Mouse (Mus musculus): ENCODE data around the gene Kcnn3. TPM values are rescaled to one million over a fixed set of nuclear protein-coding genes. Genes with fewer than 3 reads are reported as not detected.

Gene Kcnn3
- polyA plus RNA-seq, 1 experiment, result 2.4 TPM

- no peak for TF ChIP-seq CTCF (IDR thresholded peaks at IDR 0.05; ENCODE audit: borderline replicate concordance, control insufficient read depth, extremely low read depth, insufficient read depth, low read length, poor library complexity)
- no peak for TF ChIP-seq POLR2A (IDR thresholded peaks at IDR 0.05; ENCODE audit: control insufficient read depth, extremely low read depth, insufficient read depth, low read length, poor library complexity)
- Histone ChIP-seq H3K27me3 (ENCODE audit: control insufficient read depth, insufficient read depth, low read length) (no peaks in the 10 kb centered on the region; the same call in 1 of the 2 replicates), H3K27ac (ENCODE audit: control insufficient read depth, insufficient read depth, low read length) (no peak overlapping the region), H3K36me3 (ENCODE audit: control insufficient read depth, insufficient read depth, low read length) (no peaks in the 10 kb centered on the region), H3K4me3 (ENCODE audit: control insufficient read depth, insufficient read depth, low read length) (no peak overlapping the region), H3K4me1 (replicated peaks; ENCODE audit: control insufficient read depth, insufficient read depth, low read length) (no peaks in the 10 kb centered on the region)
- WGBS, result 95% methylated on average over 5 of the region's 5 CpGs
- DNase-seq, result no peak
Observed at GRCm38 (mm10) chr3:89494630-89495029, 25.3 kb upstream of the Kcnn3 start.

DNA sequence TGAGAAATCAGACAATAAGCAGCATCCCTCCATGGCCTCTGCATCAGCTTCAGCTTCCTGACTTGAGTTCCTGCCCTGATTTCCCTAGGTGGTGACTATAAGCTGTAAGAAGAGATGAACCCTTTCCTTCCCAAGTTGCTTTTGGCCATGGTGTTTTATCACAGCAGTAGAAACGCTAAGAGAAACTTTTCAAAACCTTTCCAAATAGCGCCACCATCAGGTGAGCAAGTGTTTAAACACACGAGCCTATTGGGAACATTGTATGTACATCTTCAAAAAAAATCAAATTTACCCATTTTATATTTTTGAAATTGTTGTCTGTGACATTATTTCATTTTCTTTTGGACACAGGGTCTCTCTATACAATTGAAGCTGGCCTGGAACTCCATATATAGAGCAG, 23.6 kb upstream of the Kcnn3 start:
- Histone ChIP-seq H3K27me3 (ENCODE audit: control insufficient read depth, insufficient read depth, low read length) (no peaks in the 10 kb centered on the region), H3K4me1 (replicated peaks; ENCODE audit: control insufficient read depth, insufficient read depth, low read length) (no peaks in the 10 kb centered on the region), H3K27ac (ENCODE audit: control insufficient read depth, insufficient read depth, low read length) (no peak overlapping the region), H3K36me3 (ENCODE audit: control insufficient read depth, insufficient read depth, low read length) (no peaks in the 10 kb centered on the region), H3K4me3 (ENCODE audit: control insufficient read depth, insufficient read depth, low read length) (no peak overlapping the region)
- 82% methylated on average over 3 of the region's 3 CpGs for WGBS
- TF ChIP-seq CTCF (IDR thresholded peaks at IDR 0.05; ENCODE audit: borderline replicate concordance, control insufficient read depth, extremely low read depth, insufficient read depth, low read length, poor library complexity) (no peak), POLR2A (IDR thresholded peaks at IDR 0.05; ENCODE audit: control insufficient read depth, extremely low read depth, insufficient read depth, low read length, poor library complexity) (no peak)
- no peak for DNase-seq

- no peaks in the 10 kb centered on the region for H3K27me3 ChIP-seq (ENCODE audit: control insufficient read depth, insufficient read depth, low read length)
- 51% methylated on average over 7 of the region's 7 CpGs for WGBS
- no peak overlapping the region for H3K27ac ChIP-seq (ENCODE audit: control insufficient read depth, insufficient read depth, low read length)
- no peaks in the 10 kb centered on the region for H3K4me1 ChIP-seq (replicated peaks; ENCODE audit: control insufficient read depth, insufficient read depth, low read length)
- no peak for DNase-seq
- no peak for TF ChIP-seq POLR2A (IDR thresholded peaks at IDR 0.05; ENCODE audit: control insufficient read depth, extremely low read depth, insufficient read depth, low read length, poor library complexity)
- TF ChIP-seq CTCF (IDR thresholded peaks at IDR 0.05; ENCODE audit: borderline replicate concordance, control insufficient read depth, extremely low read depth, insufficient read depth, low read length, poor library complexity), result no peak
- no peaks in the 10 kb centered on the region for H3K36me3 ChIP-seq (ENCODE audit: control insufficient read depth, insufficient read depth, low read length)
- H3K4me3 ChIP-seq (ENCODE audit: control insufficient read depth, insufficient read depth, low read length), result no peak overlapping the region
Observed at GRCm38 (mm10) chr3:89499696-89500095, 20.3 kb upstream of the Kcnn3 start.

DNA sequence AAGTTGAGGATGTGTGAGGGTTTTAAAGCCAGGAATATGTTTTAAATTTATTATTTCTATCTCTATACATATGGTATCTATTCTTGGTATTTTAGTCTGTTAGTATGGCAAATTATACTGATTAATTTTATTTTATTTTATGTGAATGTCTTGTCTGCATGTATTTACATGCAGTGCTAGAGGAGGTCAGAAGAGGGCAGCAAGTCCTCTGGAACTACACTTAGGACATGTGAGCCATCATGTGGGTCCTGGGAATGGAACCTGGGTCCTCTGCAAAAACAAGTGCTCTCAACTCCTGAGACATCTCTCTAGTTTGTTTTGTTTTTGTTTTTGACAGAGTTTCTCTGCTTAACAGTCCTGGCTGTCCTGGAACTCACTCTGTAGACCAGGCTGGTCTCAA, 18.5 kb upstream of the Kcnn3 start:
- TF ChIP-seq POLR2A (IDR thresholded peaks at IDR 0.05; ENCODE audit: control insufficient read depth, extremely low read depth, insufficient read depth, low read length, poor library complexity) (no peak), CTCF (IDR thresholded peaks at IDR 0.05; ENCODE audit: borderline replicate concordance, control insufficient read depth, extremely low read depth, insufficient read depth, low read length, poor library complexity) (no peak)
- DNase-seq, result no peak
- Histone ChIP-seq H3K4me3 (ENCODE audit: control insufficient read depth, insufficient read depth, low read length) (no peak overlapping the region), H3K36me3 (ENCODE audit: control insufficient read depth, insufficient read depth, low read length) (no peaks in the 10 kb centered on the region), H3K27ac (ENCODE audit: control insufficient read depth, insufficient read depth, low read length) (no peak overlapping the region), H3K27me3 (ENCODE audit: control insufficient read depth, insufficient read depth, low read length) (no peaks in the 10 kb centered on the region), H3K4me1 (replicated peaks; ENCODE audit: control insufficient read depth, insufficient read depth, low read length) (no peaks in the 10 kb centered on the region)

DNA sequence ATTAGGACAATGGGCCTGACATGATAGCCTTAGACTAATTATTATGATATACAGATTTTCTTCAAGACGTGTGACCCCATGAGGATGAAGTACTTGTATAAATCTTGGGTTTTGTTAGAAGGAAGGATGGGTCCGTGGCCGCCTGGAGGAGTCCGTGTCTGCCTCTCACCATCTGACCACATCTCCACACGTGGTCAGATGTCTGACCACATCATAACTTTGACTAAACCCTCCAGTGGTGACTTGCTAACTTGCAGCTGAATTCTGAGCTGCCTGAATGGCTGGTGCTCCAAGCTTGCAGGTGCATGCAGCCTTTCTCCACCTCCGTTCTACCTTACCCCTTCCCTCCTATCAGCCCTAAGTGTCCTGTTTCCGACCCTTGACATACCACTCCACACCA, 17.4 kb upstream of the Kcnn3 start:
- 13% methylated on average over 7 of the region's 7 CpGs for WGBS

DNA sequence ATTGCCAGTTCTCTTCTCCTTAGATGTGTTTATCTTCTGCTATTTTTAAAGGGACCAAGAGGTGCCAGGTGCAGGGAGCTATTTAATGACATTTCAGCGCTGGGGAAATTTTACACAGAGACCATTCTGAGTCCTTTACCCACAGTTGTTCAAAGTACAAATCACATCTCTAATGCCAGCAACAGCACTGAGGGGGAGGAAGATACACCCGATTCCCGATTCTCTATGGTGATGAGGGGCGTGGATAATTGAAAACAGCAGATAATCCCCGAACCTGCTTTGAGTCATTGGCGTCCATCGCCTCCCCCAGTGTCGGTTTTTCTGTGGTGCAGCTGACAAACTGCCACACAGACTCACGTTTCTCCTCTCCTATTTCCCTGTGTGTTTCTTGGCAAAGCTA, 11.9 kb upstream of the Kcnn3 start:
- 56% methylated on average over 9 of the region's 9 CpGs for WGBS

More for the DNA sequence above, 17.4 kb upstream of the Kcnn3 start:
- Histone ChIP-seq H3K27ac (ENCODE audit: control insufficient read depth, insufficient read depth, low read length) (no peak overlapping the region), H3K4me3 (ENCODE audit: control insufficient read depth, insufficient read depth, low read length) (no peak overlapping the region), H3K36me3 (ENCODE audit: control insufficient read depth, insufficient read depth, low read length) (no peaks in the 10 kb centered on the region), H3K4me1 (replicated peaks; ENCODE audit: control insufficient read depth, insufficient read depth, low read length) (no peaks in the 10 kb centered on the region), H3K27me3 (ENCODE audit: control insufficient read depth, insufficient read depth, low read length) (no peaks in the 10 kb centered on the region)
- DNase-seq, result no peak
- no peak for TF ChIP-seq CTCF (IDR thresholded peaks at IDR 0.05; ENCODE audit: borderline replicate concordance, control insufficient read depth, extremely low read depth, insufficient read depth, low read length, poor library complexity)
- TF ChIP-seq POLR2A (IDR thresholded peaks at IDR 0.05; ENCODE audit: control insufficient read depth, extremely low read depth, insufficient read depth, low read length, poor library complexity), result no peak

GRCm38 (mm10) chr3:89510979-89511378, 9.0 kb upstream of the Kcnn3 start:
- peak; percentile 30 for DNase-seq
- no peaks in the 10 kb centered on the region for H3K36me3 ChIP-seq (ENCODE audit: control insufficient read depth, insufficient read depth, low read length)
- no peak overlapping the region for H3K4me3 ChIP-seq (ENCODE audit: control insufficient read depth, insufficient read depth, low read length)
- TF ChIP-seq CTCF (IDR thresholded peaks at IDR 0.05; ENCODE audit: borderline replicate concordance, control insufficient read depth, extremely low read depth, insufficient read depth, low read length, poor library complexity) (no peak), POLR2A (IDR thresholded peaks at IDR 0.05; ENCODE audit: control insufficient read depth, extremely low read depth, insufficient read depth, low read length, poor library complexity) (no peak)
- no peaks in the 10 kb centered on the region for H3K4me1 ChIP-seq (replicated peaks; ENCODE audit: control insufficient read depth, insufficient read depth, low read length)
- WGBS, result 13% methylated on average over 4 of the region's 4 CpGs
- H3K27me3 ChIP-seq (ENCODE audit: control insufficient read depth, insufficient read depth, low read length), result no peaks in the 10 kb centered on the region; the same call in 1 of the 2 replicates
- H3K27ac ChIP-seq (ENCODE audit: control insufficient read depth, insufficient read depth, low read length), result no peak overlapping the region

More for the DNA sequence above, 11.9 kb upstream of the Kcnn3 start:
- Histone ChIP-seq H3K4me1 (replicated peaks; ENCODE audit: control insufficient read depth, insufficient read depth, low read length) (no peaks in the 10 kb centered on the region), H3K27me3 (ENCODE audit: control insufficient read depth, insufficient read depth, low read length) (no peaks in the 10 kb centered on the region; the same call in 1 of the 2 replicates), H3K36me3 (ENCODE audit: control insufficient read depth, insufficient read depth, low read length) (no peaks in the 10 kb centered on the region), H3K4me3 (ENCODE audit: control insufficient read depth, insufficient read depth, low read length) (no peak overlapping the region), H3K27ac (ENCODE audit: control insufficient read depth, insufficient read depth, low read length) (no peak overlapping the region)
- no peak for DNase-seq
- TF ChIP-seq CTCF (IDR thresholded peaks at IDR 0.05; ENCODE audit: borderline replicate concordance, control insufficient read depth, extremely low read depth, insufficient read depth, low read length, poor library complexity) (no peak), POLR2A (IDR thresholded peaks at IDR 0.05; ENCODE audit: control insufficient read depth, extremely low read depth, insufficient read depth, low read length, poor library complexity) (no peak)
